Mouse (Mus musculus): Measurements from ENCODE around the gene Arvcf.

DNA sequence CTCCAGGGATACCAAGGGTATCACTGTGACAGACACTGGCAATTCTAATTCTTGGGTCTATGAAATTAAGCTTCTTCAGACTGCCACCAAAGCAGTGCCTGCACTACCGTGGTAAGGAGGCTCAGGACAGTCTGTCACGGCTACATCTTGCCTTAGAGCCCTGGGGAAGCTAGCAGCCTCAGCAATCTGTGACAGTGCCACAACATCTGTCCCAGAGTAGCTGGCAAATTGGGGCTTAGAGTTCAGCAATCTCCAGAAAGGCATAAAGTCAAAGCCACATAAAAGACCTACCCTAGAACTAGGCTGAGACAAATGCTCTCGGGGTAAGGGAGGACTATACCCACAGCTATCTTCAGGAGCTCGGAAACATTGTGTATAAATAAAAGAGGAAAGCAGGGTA lies 22.2 kb upstream of the Arvcf start:
- TF ChIP-seq CTCF (IDR thresholded peaks at IDR 0.05; ENCODE audit: low read depth) = no peak
- TF ChIP-seq EP300 (IDR thresholded peaks at IDR 0.05; ENCODE audit: low read depth) = no peak
